Mouse (Mus musculus): Measurements from ENCODE around the gene Map2k2.
"Not testable (repeated sequence)": the region's sequence is repeated elsewhere in the genome, so short reads cannot be mapped to it uniquely, and the experiment has no call there.

Map2k2 gene

DNA sequence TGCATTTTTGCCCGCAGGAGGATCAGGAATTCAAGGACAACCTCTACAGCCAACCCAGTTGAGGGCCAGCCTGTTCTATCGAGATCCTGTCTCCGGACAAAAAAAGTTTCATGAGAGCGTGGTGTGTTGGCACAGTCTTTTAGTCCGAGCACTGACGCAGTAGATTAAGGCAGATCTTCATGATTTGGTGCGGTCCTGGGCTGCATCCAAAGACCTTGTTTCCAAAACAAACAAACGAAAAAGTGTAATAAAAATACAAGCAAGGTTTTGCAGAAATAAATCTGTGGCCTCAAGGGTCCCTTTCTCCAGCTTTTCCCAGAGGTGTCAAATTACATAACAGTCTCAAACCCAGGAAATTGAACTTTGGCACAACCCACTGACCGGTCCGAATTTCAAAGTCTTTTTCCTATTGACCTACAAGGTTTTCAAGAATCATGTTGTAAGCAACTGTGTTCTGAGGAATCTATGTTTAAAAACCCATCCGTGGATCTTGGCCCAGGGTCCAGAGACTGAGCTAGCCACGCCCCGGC, 70.3 kb downstream of the Map2k2 start:
- DNase-seq (ENCODE audit: low read depth, low spot score), result no peak

DNA sequence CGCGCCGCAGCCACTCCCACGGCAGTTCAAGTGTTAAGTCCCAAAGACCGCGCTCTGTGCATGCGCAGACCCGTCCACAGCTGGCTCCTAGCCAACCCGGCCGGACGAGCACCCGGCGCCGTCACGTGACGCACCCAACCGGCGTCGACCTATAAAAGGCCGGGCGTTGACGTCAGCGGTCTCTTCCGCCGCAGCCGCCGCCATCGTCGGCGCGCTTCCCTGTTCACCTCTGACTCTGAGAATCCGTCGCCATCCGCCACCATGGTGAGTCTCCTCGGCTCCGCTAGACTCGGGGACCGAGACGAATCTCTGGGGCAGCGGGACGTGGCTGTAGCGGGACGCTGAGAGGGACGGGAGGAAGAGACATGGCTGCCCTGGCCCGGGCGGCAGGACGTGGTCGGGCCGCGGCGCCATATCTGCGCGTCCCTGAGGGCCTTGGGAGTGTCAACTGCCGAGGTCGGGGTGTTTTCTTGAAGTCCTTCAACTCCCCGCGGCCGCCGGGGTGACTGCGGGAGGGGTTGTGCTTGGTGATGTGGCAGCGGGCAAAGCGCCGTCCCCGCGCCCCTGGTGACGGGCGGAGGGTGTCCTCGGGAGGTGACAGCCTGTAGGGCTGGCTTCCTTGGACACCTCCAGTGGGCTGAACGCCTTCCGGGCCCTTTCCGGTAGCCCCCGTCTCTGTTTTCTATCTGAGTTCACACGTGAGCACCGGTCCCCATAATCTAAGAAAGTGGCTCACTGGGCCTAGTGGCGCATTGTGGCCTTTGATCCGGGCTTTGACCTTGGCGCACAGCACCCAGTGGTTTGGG, 71.0 kb downstream of the Map2k2 start, which contains the start of gene Eef2:
Gene Eef2 (plus strand): TSS at position 166 of the 806 bp plus-strand sequence.
- peak; percentile 98 for DNase-seq (ENCODE audit: low read depth, low spot score)

DNA sequence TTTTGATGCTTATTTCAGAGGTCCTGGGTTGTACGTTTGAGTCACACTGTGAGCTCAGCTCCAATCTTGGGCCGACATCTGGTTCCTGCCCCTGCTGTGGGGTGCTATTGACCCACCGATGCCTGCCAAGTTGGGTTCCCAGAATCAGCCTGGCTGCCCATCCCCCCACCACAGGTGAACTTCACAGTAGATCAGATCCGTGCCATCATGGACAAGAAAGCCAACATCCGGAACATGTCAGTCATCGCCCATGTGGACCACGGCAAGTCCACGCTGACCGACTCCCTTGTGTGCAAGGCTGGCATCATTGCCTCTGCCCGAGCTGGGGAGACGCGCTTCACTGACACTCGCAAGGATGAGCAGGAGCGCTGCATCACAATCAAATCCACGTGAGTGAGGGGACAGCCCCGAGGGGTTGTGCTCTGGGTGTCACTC, 71.8 kb downstream of the Map2k2 start:
- no peak for DNase-seq (ENCODE audit: low read depth, low spot score)

DNA sequence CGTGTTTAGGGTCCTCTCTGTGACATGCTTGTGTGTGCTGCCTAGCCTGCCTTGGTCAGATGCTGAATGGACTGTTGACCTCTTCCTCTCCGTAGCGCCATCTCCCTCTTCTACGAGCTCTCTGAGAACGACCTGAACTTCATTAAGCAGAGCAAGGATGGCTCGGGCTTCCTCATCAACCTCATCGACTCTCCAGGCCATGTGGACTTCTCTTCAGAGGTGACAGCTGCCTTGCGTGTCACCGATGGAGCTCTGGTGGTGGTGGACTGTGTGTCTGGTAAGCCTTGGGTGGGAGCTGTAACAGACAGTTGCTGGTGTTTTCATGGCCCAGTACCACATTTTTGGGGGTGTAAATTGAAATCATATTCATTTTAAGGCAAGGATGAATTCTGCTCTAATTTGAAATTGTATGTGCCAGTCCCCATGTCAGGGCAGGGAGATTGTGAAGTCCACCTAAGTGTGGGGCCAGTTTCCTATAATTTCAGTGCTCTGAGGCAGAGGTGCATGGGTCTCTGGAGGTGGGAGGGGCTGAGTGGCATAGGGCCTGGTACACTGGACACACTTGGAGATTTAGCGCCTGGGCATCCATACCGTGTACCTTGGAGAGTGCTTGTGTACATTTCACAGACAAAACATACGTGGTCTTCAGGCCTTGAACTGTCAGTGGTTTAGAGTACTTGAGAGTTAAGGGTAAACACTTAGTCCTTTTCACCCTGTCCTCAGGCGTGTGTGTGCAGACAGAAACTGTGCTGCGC, 72.4 kb downstream of the Map2k2 start:
- DNase-seq (ENCODE audit: low read depth, low spot score), result no peak

DNA sequence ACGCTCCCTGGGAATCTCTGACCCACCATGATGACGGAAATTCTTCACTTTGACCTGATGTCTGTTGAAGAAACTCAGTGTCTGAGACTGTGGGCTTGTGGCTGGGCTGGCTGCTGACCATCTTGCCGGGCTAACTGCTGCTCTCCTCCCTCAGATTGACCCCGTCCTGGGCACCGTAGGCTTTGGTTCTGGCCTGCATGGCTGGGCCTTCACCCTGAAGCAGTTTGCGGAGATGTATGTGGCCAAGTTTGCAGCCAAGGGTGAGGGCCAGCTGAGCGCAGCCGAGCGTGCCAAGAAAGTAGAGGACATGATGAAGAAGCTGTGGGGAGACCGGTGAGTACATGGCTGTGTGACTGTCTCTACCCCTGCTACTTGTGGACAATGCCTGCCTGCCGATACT, 73.2 kb downstream of the Map2k2 start:
- no peak for DNase-seq (ENCODE audit: low read depth, low spot score)

DNA sequence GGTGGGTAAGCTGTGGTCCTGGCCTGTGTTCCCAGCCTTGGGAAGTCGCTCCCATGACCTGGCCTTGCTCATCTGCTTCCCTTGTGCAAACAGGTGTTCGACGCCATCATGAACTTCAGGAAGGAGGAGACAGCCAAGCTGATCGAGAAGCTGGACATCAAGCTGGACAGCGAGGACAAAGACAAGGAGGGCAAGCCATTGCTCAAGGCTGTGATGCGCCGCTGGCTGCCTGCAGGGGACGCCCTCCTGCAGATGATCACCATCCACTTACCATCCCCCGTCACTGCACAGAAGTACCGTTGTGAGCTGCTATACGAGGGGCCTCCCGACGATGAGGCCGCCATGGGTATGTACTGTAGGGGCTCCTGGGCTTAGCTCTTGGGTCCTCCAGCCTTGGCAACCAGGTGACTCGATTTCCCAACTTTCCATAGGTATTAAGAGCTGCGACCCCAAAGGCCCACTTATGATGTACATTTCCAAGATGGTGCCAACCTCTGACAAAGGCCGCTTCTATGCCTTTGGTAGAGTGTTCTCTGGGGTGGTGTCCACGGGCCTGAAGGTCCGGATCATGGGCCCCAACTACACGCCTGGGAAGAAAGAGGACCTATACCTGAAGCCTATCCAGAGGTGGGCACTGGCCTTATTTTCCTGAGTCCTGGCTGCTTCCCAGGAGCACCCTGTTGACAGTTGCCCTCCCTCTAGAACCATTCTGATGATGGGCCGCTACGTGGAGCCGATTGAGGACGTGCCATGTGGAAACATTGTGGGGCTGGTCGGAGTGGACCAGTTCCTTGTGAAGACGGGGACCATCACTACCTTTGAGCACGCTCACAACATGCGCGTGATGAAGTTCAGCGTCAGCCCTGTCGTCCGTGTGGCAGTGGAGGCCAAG, 74.0 kb downstream of the Map2k2 start:
- DNase-seq (ENCODE audit: low read depth, low spot score), result peak; percentile 46

DNA sequence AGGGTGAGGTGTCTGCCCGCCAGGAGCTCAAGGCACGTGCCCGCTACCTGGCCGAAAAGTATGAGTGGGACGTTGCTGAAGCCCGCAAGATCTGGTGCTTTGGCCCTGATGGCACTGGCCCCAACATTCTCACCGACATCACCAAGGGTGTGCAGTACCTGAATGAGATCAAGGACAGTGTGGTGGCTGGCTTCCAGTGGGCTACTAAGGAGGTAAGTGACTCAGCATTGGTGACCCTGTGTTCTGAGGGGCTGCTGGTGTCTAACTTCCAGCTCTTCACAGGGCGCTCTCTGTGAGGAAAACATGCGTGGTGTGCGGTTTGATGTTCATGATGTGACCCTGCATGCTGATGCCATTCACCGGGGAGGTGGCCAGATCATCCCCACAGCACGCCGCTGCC, 75.2 kb downstream of the Map2k2 start:
- DNase-seq (ENCODE audit: low read depth, low spot score), result no peak

DNA sequence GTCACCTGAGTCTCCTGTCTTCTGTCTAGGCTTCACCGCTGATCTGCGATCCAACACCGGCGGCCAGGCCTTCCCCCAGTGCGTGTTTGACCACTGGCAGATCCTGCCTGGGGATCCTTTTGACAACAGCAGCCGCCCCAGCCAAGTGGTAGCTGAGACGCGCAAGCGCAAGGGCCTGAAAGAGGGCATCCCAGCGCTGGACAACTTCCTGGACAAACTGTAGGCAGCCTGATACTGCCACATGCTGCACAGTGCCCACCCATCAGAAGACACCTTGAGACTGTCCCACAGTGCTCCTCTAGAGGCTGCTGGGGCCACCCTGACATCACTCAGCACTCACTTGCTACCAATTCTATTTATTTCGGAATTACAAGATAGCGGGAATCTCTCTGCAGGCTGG, 76.1 kb downstream of the Map2k2 start:
- DNase-seq (ENCODE audit: low read depth, low spot score), result not testable (repeated sequence)

DNA sequence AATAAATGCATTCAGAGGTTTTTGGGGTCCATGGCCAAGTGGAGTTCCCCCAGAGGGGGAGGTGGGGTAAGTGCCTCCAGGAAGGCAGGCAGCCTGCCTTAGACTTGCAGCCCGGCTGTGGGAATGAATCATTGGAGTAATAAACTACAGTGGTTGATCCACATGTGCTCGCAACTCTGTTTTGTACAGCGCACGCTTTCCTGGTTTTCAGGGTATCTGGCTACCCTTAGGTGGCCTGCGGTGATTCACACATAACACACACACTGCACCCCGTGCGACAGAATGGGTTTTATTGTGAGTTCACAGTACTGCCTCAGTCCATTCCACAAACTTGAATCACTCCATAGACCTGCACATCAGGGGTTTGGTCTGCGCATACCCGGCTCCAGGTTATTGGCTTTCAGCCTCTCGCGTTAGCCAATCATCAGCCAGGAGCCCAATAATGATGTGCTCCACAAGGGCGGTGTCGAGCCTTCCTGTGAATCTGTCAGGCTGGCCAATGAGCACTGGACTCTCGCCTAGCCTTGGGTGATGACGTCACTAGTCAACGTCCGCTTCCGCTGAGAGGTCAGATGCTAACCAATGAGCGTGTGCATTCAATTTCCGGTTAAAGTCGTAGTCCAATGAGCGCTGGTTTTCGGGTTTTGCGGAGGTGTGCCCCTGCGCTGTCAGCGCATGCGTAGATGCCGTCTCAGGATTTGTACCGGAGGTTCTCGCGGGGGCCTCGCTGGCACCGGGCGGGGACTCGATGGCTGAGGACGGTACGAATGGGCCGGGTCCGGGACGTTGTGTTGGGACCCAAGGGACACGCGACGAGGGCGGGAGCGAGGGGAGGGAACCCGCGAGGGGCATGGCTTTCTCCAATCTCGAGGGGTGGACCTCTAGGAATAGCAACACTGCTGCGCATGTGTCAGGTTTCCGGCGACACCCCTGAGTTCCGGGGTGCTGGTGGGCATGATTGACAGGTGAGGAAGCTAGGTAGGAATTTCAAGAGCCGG, 76.9 kb downstream of the Map2k2 start, which contains the start of gene Dapk3:
Gene Dapk3 (plus strand): TSS at position 670 of the 998 bp plus-strand sequence.
- peak; percentile 100 for DNase-seq (ENCODE audit: low read depth, low spot score)
